8 mouse cellular contexts compared by ENCODE assay signal in genomic region chr10:102498754-102499153, GRCm38 (mm10). TPM values are rescaled to one million over a fixed set of nuclear protein-coding genes. Genes with fewer than 3 reads are reported as not detected.
A peak's percentile ranks its signal among the peaks of the same experiment; 100 is the strongest.
DNase-seq lines count a peak whose midpoint lies in the region; ATAC-seq and TF ChIP-seq lines count a peak whose summit lies in the region.

No protein-coding gene starts in this region.

- peak; percentile 38 for DNase-seq in hindbrain, embryonic 14.5 days (ENCODE audit: low spot score)
- peak; percentile 3 for DNase-seq in adipocyte (ENCODE audit: low spot score)
- DNase-seq in kidney, adult 9 months = peak; percentile 67
- no peak for DNase-seq in thymus, postnatal 10 days (ENCODE audit: low spot score in 2 of 2)
- no peak for DNase-seq in gastrocnemius, adult 8-10 months (ENCODE audit: low spot score in 2 of 2)
- no peak for DNase-seq in urinary bladder, postnatal 36 days (ENCODE audit: low spot score in 2 of 2)

- H3K9ac ChIP-seq in hindbrain, embryonic 14.5 days = no peak overlapping the region
- H3K9ac ChIP-seq in hindbrain, embryonic 13.5 days = no peak overlapping the region

- no peaks in the 10 kb centered on the region for H3K4me1 ChIP-seq in hindbrain, embryonic 14.5 days (replicated peaks; ENCODE audit: control insufficient read depth, insufficient read depth, low read length)
- no peaks in the 10 kb centered on the region for H3K4me1 ChIP-seq in hindbrain, embryonic 13.5 days (replicated peaks)
- no peaks in the 10 kb centered on the region for H3K4me1 ChIP-seq in E14TG2a.4 (replicated peaks; ENCODE audit: low read depth, low read length)

- peak; percentile 41; the same call in 1 of the 2 replicates for TF ChIP-seq CTCF in E14TG2a.4 (conservative IDR thresholded peaks at IDR 0.05; ENCODE audit: low read length)

- WGBS in hindbrain, embryonic 14.5 days = 34% methylated on average over 4 of the region's 4 CpGs
- WGBS in hindbrain, embryonic 13.5 days = 36% methylated on average over 4 of the region's 4 CpGs

- H3K4me3 ChIP-seq in hindbrain, embryonic 14.5 days (replicated peaks; ENCODE audit: low read length) = no peak overlapping the region
- no peak overlapping the region for H3K4me3 ChIP-seq in hindbrain, embryonic 13.5 days
- no peak overlapping the region for H3K4me3 ChIP-seq in E14TG2a.4 (replicated peaks; ENCODE audit: low read length)

- no peaks in the 10 kb centered on the region for H3K36me3 ChIP-seq in hindbrain, embryonic 14.5 days (replicated peaks; ENCODE audit: control insufficient read depth, insufficient read depth)
- H3K36me3 ChIP-seq in hindbrain, embryonic 13.5 days = no peaks in the 10 kb centered on the region
- H3K36me3 ChIP-seq in E14TG2a.4 (ENCODE audit: insufficient read depth, low read length) = no peaks in the 10 kb centered on the region

- H3K27ac ChIP-seq in hindbrain, embryonic 14.5 days = no peak overlapping the region
- no peak overlapping the region for H3K27ac ChIP-seq in hindbrain, embryonic 13.5 days

- no peaks in the 10 kb centered on the region for H3K9me3 ChIP-seq in hindbrain, embryonic 14.5 days (ENCODE audit: control insufficient read depth, low read length)
- H3K9me3 ChIP-seq in hindbrain, embryonic 13.5 days = no peaks in the 10 kb centered on the region
- H3K9me3 ChIP-seq in E14TG2a.4 (ENCODE audit: low read length) = no peaks in the 10 kb centered on the region

- no peak for ATAC-seq in hindbrain, embryonic 14.5 days (ENCODE audit: low FRiP score)
- ATAC-seq in hindbrain, embryonic 13.5 days (ENCODE audit: low FRiP score) = no peak

- H3K4me2 ChIP-seq in hindbrain, embryonic 14.5 days (replicated peaks) = no peak overlapping the region
- no peak overlapping the region for H3K4me2 ChIP-seq in hindbrain, embryonic 13.5 days

- no peaks in the 10 kb centered on the region for H3K27me3 ChIP-seq in hindbrain, embryonic 14.5 days (ENCODE audit: control insufficient read depth, insufficient read depth, low read length)
- no peaks in the 10 kb centered on the region for H3K27me3 ChIP-seq in hindbrain, embryonic 13.5 days
- H3K27me3 ChIP-seq in E14TG2a.4 (ENCODE audit: insufficient read depth, low read length) = no peaks in the 10 kb centered on the region

RNA-seq across cellular contexts. Expression of gene Nts, which starts 8.5 kb away (rescaled TPM):
- polyA plus RNA-seq in hindbrain, embryonic 14.5 days (2014; fragmentation: Nextera tagmentation; extraction: Ambion mirVana) = 8.1 and 8.7 TPM in 2 replicates
- 3.5 and 3.9 TPM in 2 replicates for polyA plus RNA-seq in hindbrain, embryonic 13.5 days (2015; fragmentation: Nextera tagmentation; extraction: Ambion mirVana)
- not detected for total RNA-seq in gastrocnemius, adult 8-10 months (2022)

RNA-seq across cellular contexts. Expression of gene Rassf9, which starts 13.3 kb away (rescaled TPM):
- polyA plus RNA-seq in hindbrain, embryonic 14.5 days (2014; fragmentation: Nextera tagmentation; extraction: Ambion mirVana) = 2.7 and 3.5 TPM in 2 replicates
- polyA plus RNA-seq in hindbrain, embryonic 13.5 days (2015; fragmentation: Nextera tagmentation; extraction: Ambion mirVana) = 1.5 and 2.6 TPM in 2 replicates
- 1 to 10 TPM; 2.0 to 2.8 (median 2.8) TPM for total RNA-seq in gastrocnemius, adult 8-10 months (2022)

Comparison
In these comparisons a context has a peak if more than half of its experiments do, and no peak if none do; other contexts are left out.
1. DNase-seq: peak in hindbrain, embryonic 14.5 days (single experiment), adipocyte (single experiment) and kidney, adult 9 months (single experiment); none in thymus, postnatal 10 days (0 of 2), gastrocnemius, adult 8-10 months (0 of 2) and urinary bladder, postnatal 36 days (0 of 2).